Mouse (Mus musculus): Measurements from ENCODE around the gene Phf5a.

Phf5a gene

GRCm38 (mm10) chr15:81828426-81829207 lies 43.1 kb downstream of the Phf5a start:
- no peak for DNase-seq (ENCODE audit: low read depth)

- no peak for DNase-seq (ENCODE audit: low read depth)
These were observed 46.9 kb downstream of the Phf5a start for GRCm38 (mm10) chr15:81824832-81825231.

GRCm38 (mm10) chr15:81822631-81823030 lies 49.1 kb downstream of the Phf5a start:
- DNase-seq (ENCODE audit: low read depth) = no peak

- DNase-seq (ENCODE audit: low read depth) = no peak
These were observed 53.3 kb downstream of the Phf5a start for GRCm38 (mm10) chr15:81818404-81818803.

- no peak for DNase-seq (ENCODE audit: low read depth)
These were observed 56.9 kb downstream of the Phf5a start for GRCm38 (mm10) chr15:81814716-81815370.

All from NIH3T3 (cell line).